Mouse (Mus musculus) liver, adult 2 months (tissue): ENCODE measurements at regions not wholly inside any gene's neighbourhood (a gene's known extent, or its start where the extent isn't known, plus 50 kb on each side); places are given as distances from the start of the nearest gene placed in this dataset.

Source experiments
- DNase-seq: peaks from one replicate; pipeline ENCODE4 v3.0.0-alpha.2; 2011; ENCODE audit warnings: low read depth, low spot score; ENCODE audit errors: extremely low read depth
- H3K27ac ChIP-seq: fragments of 200-500 bp; replicated peaks from 2 replicates; pipeline ENCODE4 v1.5.1; 2012; ENCODE audit warnings: low read depth, mild to moderate bottlenecking, control low read depth, inconsistent platforms, low read length; ENCODE audit not compliant: insufficient read depth
- H3K27me3 ChIP-seq: fragments of 200-500 bp; 2 replicates; pipeline ENCODE4 v1.6.1; 2012; ENCODE audit warnings: mild to moderate bottlenecking, moderate library complexity, low read length, inconsistent platforms; ENCODE audit not compliant: control insufficient read depth, insufficient read depth
- H3K36me3 ChIP-seq: fragments of 200-500 bp; 2 replicates; pipeline ENCODE4 v1.6.1; 2012; ENCODE audit warnings: low read length, inconsistent platforms; ENCODE audit not compliant: control insufficient read depth, insufficient read depth
- H3K4me1 ChIP-seq: fragments of 200-500 bp; 2 replicates; pipeline ENCODE4 v1.6.1; 2011; ENCODE audit warnings: low read length; ENCODE audit not compliant: control insufficient read depth, insufficient read depth
- H3K4me3 ChIP-seq: fragments of 200-500 bp; 2 replicates; pipeline ENCODE4 v1.5.1; 2011; ENCODE audit warnings: low read depth, mild to moderate bottlenecking, control low read depth, low read length, moderate library complexity; ENCODE audit not compliant: insufficient read depth
- H3K79me2 ChIP-seq: fragments of 200-500 bp; 2 replicates; pipeline ENCODE4 v1.6.1; 2012; ENCODE audit warnings: inconsistent platforms, mild to moderate bottlenecking, low read length, moderate library complexity; ENCODE audit not compliant: control insufficient read depth, insufficient read depth
- H3K9ac ChIP-seq: fragments of 200-500 bp; 2 replicates; pipeline ENCODE4 v1.6.1; 2012; ENCODE audit warnings: low read depth, mild to moderate bottlenecking, control low read depth, inconsistent platforms, low read length
- CTCF ChIP-seq: fragments of 200-500 bp; IDR thresholded peaks from 2 replicates; pipeline ENCODE4 v1.5.1; 2011; ENCODE audit warnings: low read depth, low read length, control low read depth
- POLR2A ChIP-seq: fragments of 200-500 bp; IDR thresholded peaks from 2 replicates; pipeline ENCODE4 v1.6.1; 2011; ENCODE audit warnings: low read length, control low read depth; ENCODE audit not compliant: insufficient read depth; ENCODE audit errors: extremely low read depth
- WGBS: fragments of 180-500 bp; shearing (Covaris S2); methylation state at CpG from one replicate; pipeline ENCODE4 v1.1.7; 2018; 5-methylcytosine and 5-hydroxymethylcytosine counted together

GRCm38 (mm10) chr1:60627367-60627766, 60.5 kb upstream of the Raph1 start:
- H3K27ac ChIP-seq = peak overlapping the region; percentile 22; the same call in 1 of the 2 replicates
- no peaks in the 10 kb centered on the region; the same call in 1 of the 2 replicates for H3K4me1 ChIP-seq
- no peak overlapping the region for H3K9ac ChIP-seq
- no peaks in the 10 kb centered on the region for H3K79me2 ChIP-seq
- H3K36me3 ChIP-seq = no peaks in the 10 kb centered on the region
- no peak for DNase-seq
- 83% methylated on average over 4 of the region's 4 CpGs for WGBS
- TF ChIP-seq POLR2A (no peak), CTCF (no peak)
- H3K4me3 ChIP-seq = no peak overlapping the region
- H3K27me3 ChIP-seq = no peaks in the 10 kb centered on the region

- Histone ChIP-seq H3K4me3 (no peak overlapping the region), H3K27me3 (no peaks in the 10 kb centered on the region), H3K27ac (no peak overlapping the region), H3K79me2 (no peaks in the 10 kb centered on the region), H3K4me1 (no peaks in the 10 kb centered on the region; the same call in 1 of the 2 replicates), H3K9ac (no peak overlapping the region), H3K36me3 (no peaks in the 10 kb centered on the region)
- WGBS = 95% methylated on average over 17 of the region's 17 CpGs
- TF ChIP-seq CTCF (no peak), POLR2A (no peak)
- DNase-seq = no peak
Observed at GRCm38 (mm10) chr1:60625698-60626486, 59.0 kb upstream of the Raph1 start.

- no peaks in the 10 kb centered on the region; the same call in 1 of the 2 replicates for H3K4me1 ChIP-seq
- 97% methylated on average over 4 of the region's 4 CpGs for WGBS
- DNase-seq = no peak
- no peak overlapping the region for H3K9ac ChIP-seq
- no peak overlapping the region for H3K27ac ChIP-seq
- no peak for TF ChIP-seq POLR2A
- TF ChIP-seq CTCF = no peak
- no peaks in the 10 kb centered on the region for H3K36me3 ChIP-seq
- no peak overlapping the region for H3K4me3 ChIP-seq
- H3K79me2 ChIP-seq = no peaks in the 10 kb centered on the region
- H3K27me3 ChIP-seq = no peaks in the 10 kb centered on the region
Observed at GRCm38 (mm10) chr1:60624231-60624630, 57.3 kb upstream of the Raph1 start.

- Histone ChIP-seq H3K4me3 (no peak overlapping the region), H3K27me3 (no peaks in the 10 kb centered on the region), H3K9ac (no peak overlapping the region), H3K79me2 (no peaks in the 10 kb centered on the region), H3K36me3 (no peaks in the 10 kb centered on the region), H3K27ac (peak overlapping the region; percentile 40; the same call in 1 of the 2 replicates), H3K4me1 (no peaks in the 10 kb centered on the region; the same call in 1 of the 2 replicates)
- peak; percentile 53 for DNase-seq
- TF ChIP-seq CTCF = no peak
- TF ChIP-seq POLR2A = no peak
- 74% methylated on average over 3 of the region's 3 CpGs for WGBS
Observed at GRCm38 (mm10) chr1:60623440-60624016, 56.6 kb upstream of the Raph1 start.

- Histone ChIP-seq H3K9ac (no peak overlapping the region), H3K4me3 (no peak overlapping the region), H3K27me3 (no peaks in the 10 kb centered on the region), H3K4me1 (no peaks in the 10 kb centered on the region; the same call in 1 of the 2 replicates), H3K27ac (no peak overlapping the region), H3K36me3 (no peaks in the 10 kb centered on the region), H3K79me2 (no peaks in the 10 kb centered on the region)
- TF ChIP-seq CTCF (no peak), POLR2A (no peak)
- DNase-seq = no peak
- 88% methylated on average over 3 of the region's 3 CpGs for WGBS
Observed at GRCm38 (mm10) chr1:60621770-60622169, 54.9 kb upstream of the Raph1 start.
